In the genomic region with DNA sequence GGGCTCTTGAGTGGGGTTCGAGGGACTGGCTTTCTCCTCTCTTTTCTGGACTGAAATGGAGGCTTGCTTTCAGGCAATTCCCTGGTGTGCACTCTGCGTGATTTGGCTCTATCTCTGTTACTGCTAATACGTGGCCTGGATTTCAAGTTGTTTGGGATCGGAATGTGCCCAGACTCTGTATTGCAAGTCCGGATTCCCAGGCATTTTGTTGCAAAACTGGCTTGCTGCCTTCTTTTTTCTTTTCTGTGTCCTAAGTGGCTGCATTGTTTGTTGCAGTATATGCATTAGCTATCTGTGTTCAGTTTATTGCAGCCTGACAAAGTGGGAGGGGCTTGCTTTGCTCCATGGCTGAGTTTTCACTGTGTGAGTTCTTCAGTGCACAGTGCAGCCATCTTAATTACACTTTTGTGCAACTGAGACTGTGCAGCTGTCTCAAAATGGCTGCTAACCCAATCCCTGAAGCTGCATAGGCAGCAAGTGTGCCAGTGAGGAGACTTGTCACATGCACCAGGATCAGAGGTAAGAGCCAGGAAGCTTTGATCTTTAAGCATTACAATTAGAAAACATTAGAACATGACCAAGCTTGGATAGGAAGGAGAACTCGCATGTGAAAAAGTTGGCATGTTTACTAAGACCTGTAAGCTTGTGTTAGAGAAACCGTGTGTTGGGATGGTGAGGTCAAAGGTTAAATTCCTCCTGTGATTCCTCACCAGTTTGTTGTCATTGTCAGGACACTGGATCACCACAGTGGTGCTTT, we compare ENCODE assay signal across 8 mouse cellular contexts. TPM values are rescaled to one million over a fixed set of nuclear protein-coding genes. Genes with fewer than 3 reads are reported as not detected.
DNase-seq lines count a peak whose midpoint lies in the region; ATAC-seq lines count a peak whose summit lies in the region.

No protein-coding gene starts in this region.

- peaks cover 4% of the 10 kb centered on the region for H3K36me3 ChIP-seq in heart, embryonic 11.5 days (ENCODE audit: control insufficient read depth, insufficient read depth, low read length)
- peaks cover 17% of the 10 kb centered on the region for H3K36me3 ChIP-seq in kidney, embryonic 15.5 days
- H3K36me3 ChIP-seq in limb, embryonic 15.5 days: peaks cover 11% of the 10 kb centered on the region
- H3K36me3 ChIP-seq in midbrain, embryonic 16.5 days (ENCODE audit: control insufficient read depth, insufficient read depth, low read length): peaks cover 2% of the 10 kb centered on the region; the same call in 1 of the 2 replicates

- peak overlapping the region; percentile 91 for H3K27ac ChIP-seq in heart, embryonic 11.5 days (ENCODE audit: low read depth, low read length)
- peak overlapping the region; percentile 90 for H3K27ac ChIP-seq in kidney, embryonic 15.5 days
- H3K27ac ChIP-seq in limb, embryonic 15.5 days: peak overlapping the region; percentile 79
- peak overlapping the region; percentile 91 for H3K27ac ChIP-seq in midbrain, embryonic 16.5 days (ENCODE audit: low read length)

- H3K4me3 ChIP-seq in heart, embryonic 11.5 days (ENCODE audit: low read depth, low read length): peak overlapping the region; percentile 19; the same call in 1 of the 2 replicates
- H3K4me3 ChIP-seq in kidney, embryonic 15.5 days (replicated peaks): peak overlapping the region; percentile 16; the same call in 1 of the 2 replicates
- H3K4me3 ChIP-seq in limb, embryonic 15.5 days: peak overlapping the region; percentile 16
- peak overlapping the region; percentile 22 for H3K4me3 ChIP-seq in midbrain, embryonic 16.5 days (ENCODE audit: low read depth, low read length)

- WGBS in heart, embryonic 11.5 days (ENCODE audit: insufficient replicate concordance): 16% methylated on average over 7 of the region's 7 CpGs
- WGBS in kidney, embryonic 15.5 days: 15% methylated on average over 7 of the region's 7 CpGs
- 23% methylated on average over 7 of the region's 7 CpGs for WGBS in limb, embryonic 15.5 days
- WGBS in midbrain, embryonic 16.5 days: 8% methylated on average over 7 of the region's 7 CpGs

- DNase-seq in ES-CJ7 (ENCODE audit: low read depth, low spot score): peak; percentile 98
- DNase-seq in c-Kit-negative CD71-positive TER-119-positive erythroid progenitor cells, embryonic 14.5 days (ENCODE audit: low read depth, low spot score): peak; percentile 49
- DNase-seq in telencephalon, adult 2 months (ENCODE audit: low read depth, low spot score): peak; percentile 81

- no peaks in the 10 kb centered on the region for H3K9me3 ChIP-seq in heart, embryonic 11.5 days (replicated peaks; ENCODE audit: control insufficient read depth, low read length)
- no peaks in the 10 kb centered on the region for H3K9me3 ChIP-seq in kidney, embryonic 15.5 days (replicated peaks)
- H3K9me3 ChIP-seq in limb, embryonic 15.5 days: no peaks in the 10 kb centered on the region
- no peaks in the 10 kb centered on the region for H3K9me3 ChIP-seq in midbrain, embryonic 16.5 days (replicated peaks; ENCODE audit: control insufficient read depth, low read length, poor library complexity, severe bottlenecking)

- H3K4me2 ChIP-seq in heart, embryonic 11.5 days: peak overlapping the region; percentile 48
- H3K4me2 ChIP-seq in kidney, embryonic 15.5 days: peak overlapping the region; percentile 33
- H3K4me2 ChIP-seq in limb, embryonic 15.5 days: 0 out of 2 replicates have a peak overlapping the region, but pooled peaks have one; percentile 10
- H3K4me2 ChIP-seq in midbrain, embryonic 16.5 days (ENCODE audit: low read length): peak overlapping the region; percentile 47

- no peaks in the 10 kb centered on the region for H3K27me3 ChIP-seq in heart, embryonic 11.5 days (ENCODE audit: control insufficient read depth, insufficient read depth, low read length)
- H3K27me3 ChIP-seq in kidney, embryonic 15.5 days: no peaks in the 10 kb centered on the region
- no peaks in the 10 kb centered on the region for H3K27me3 ChIP-seq in limb, embryonic 15.5 days
- no peaks in the 10 kb centered on the region for H3K27me3 ChIP-seq in midbrain, embryonic 16.5 days (ENCODE audit: control insufficient read depth, insufficient read depth, low read depth, low read length)

- no peak overlapping the region; the same call in 1 of the 2 replicates for H3K9ac ChIP-seq in heart, embryonic 11.5 days (ENCODE audit: low read depth, low read length)
- H3K9ac ChIP-seq in kidney, embryonic 15.5 days: no peak overlapping the region
- H3K9ac ChIP-seq in limb, embryonic 15.5 days: no peak overlapping the region
- 0 out of 2 replicates have a peak overlapping the region, but pooled peaks have one; percentile 26 for H3K9ac ChIP-seq in midbrain, embryonic 16.5 days (ENCODE audit: low read depth, low read length)

- peak; percentile 67 for ATAC-seq in erythroid progenitor cell, adult 5-6 weeks (replicated peaks; ENCODE audit: low FRiP score, poor library complexity, severe bottlenecking)
- ATAC-seq in heart, embryonic 11.5 days (replicated peaks; ENCODE audit: insufficient number of reproducible peaks, low FRiP score, low TSS enrichment): peak; percentile 70
- peak; percentile 89 for ATAC-seq in kidney, embryonic 15.5 days (replicated peaks; ENCODE audit: low FRiP score)
- peak; percentile 82; the same call in 1 of the 2 replicates for ATAC-seq in limb, embryonic 15.5 days (ENCODE audit: insufficient number of reproducible peaks, low FRiP score, low TSS enrichment, low read depth)
- ATAC-seq in midbrain, embryonic 16.5 days: peak; percentile 93

- H3K4me1 ChIP-seq in heart, embryonic 11.5 days (ENCODE audit: control insufficient read depth, insufficient read depth, low read length): peaks cover 27% of the 10 kb centered on the region
- peaks cover 29% of the 10 kb centered on the region for H3K4me1 ChIP-seq in kidney, embryonic 15.5 days
- peaks cover 20% of the 10 kb centered on the region for H3K4me1 ChIP-seq in limb, embryonic 15.5 days
- peaks cover 25% of the 10 kb centered on the region for H3K4me1 ChIP-seq in midbrain, embryonic 16.5 days (ENCODE audit: control insufficient read depth, insufficient read depth, low read length)

RNA-seq across cellular contexts. Expression of gene Atf7ip, which starts 26.7 kb away (rescaled TPM):
- 260 and 305 TPM in 2 replicates for total RNA-seq in erythroid progenitor cell, adult 5-6 weeks (2015; ENCODE audit: low replicate concordance)
- total RNA-seq in erythroid progenitor cell, adult 5-6 weeks (2017; ENCODE audit: low replicate concordance): 311 and 332 TPM in 2 replicates
- polyA plus RNA-seq in heart, embryonic 11.5 days (2014; fragmentation: Nextera tagmentation; extraction: Ambion mirVana): 43.1 and 49.7 TPM in 2 replicates
- polyA plus RNA-seq in kidney, embryonic 15.5 days (2015; fragmentation: Nextera tagmentation; extraction: Ambion mirVana): 43.1 and 44.2 TPM in 2 replicates
- 35.2 and 36.4 TPM in 2 replicates for polyA plus RNA-seq in limb, embryonic 15.5 days (2015; fragmentation: Nextera tagmentation; extraction: Ambion mirVana)
- polyA plus RNA-seq in midbrain, embryonic 16.5 days (2015; fragmentation: Nextera tagmentation; extraction: Ambion mirVana): 38.2 and 40.6 TPM in 2 replicates

Comparison
In these comparisons a context has a peak if more than half of its experiments do, and no peak if none do; other contexts are left out.
1. Peak in every context shown above with its lines: DNase-seq, ATAC-seq, H3K4me3 ChIP-seq and H3K27ac ChIP-seq.